Comparison of ENCODE assay signal across 8 mouse cellular contexts in the genomic region with DNA sequence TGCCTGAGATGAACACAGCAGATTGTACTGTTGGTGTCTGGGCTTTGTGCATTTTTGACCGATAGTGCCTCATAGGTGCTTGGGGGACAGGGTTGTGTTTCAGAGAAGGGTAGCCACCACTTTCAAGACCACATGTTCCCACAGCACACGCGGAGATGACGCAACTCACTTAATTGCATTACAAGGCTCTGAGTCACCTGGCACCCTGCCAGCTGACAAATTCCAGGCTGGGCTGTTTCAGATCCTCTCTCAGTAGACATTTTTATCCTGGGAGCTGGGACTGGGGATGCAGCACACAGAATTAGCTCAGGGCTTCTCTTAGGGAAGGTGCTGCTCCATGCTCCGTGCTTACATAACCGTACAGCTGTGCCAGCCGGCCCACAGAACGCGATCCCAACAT.
DNase-seq lines count a peak whose midpoint lies in the region; ATAC-seq and TF ChIP-seq lines count a peak whose summit lies in the region.

No protein-coding gene starts in this region.

- H3K4me2 ChIP-seq in hindbrain, embryonic 12.5 days (replicated peaks): no peak overlapping the region
- no peak overlapping the region for H3K4me2 ChIP-seq in hindbrain, embryonic 13.5 days
- H3K4me2 ChIP-seq in embryonic facial prominence, embryonic 14.5 days (ENCODE audit: low read depth, low read length): peak overlapping the region; percentile 29
- no peak overlapping the region for H3K4me2 ChIP-seq in kidney, embryonic 16.5 days (replicated peaks; ENCODE audit: low read depth, low read length)
- peak overlapping the region; percentile 31; the same call in 1 of the 2 replicates for H3K4me2 ChIP-seq in limb, embryonic 13.5 days (replicated peaks)

- no peak for TF ChIP-seq CTCF in olfactory bulb, adult 2 months (IDR thresholded peaks at IDR 0.05; ENCODE audit: insufficient read depth, low read depth, low read length)

- 74% methylated on average over 9 of the region's 9 CpGs for WGBS in hindbrain, embryonic 12.5 days
- WGBS in hindbrain, embryonic 13.5 days: 63% methylated on average over 9 of the region's 9 CpGs
- 19% methylated on average over 9 of the region's 9 CpGs for WGBS in embryonic facial prominence, embryonic 14.5 days
- 56% methylated on average over 9 of the region's 9 CpGs for WGBS in kidney, embryonic 16.5 days
- 34% methylated on average over 9 of the region's 9 CpGs for WGBS in limb, embryonic 13.5 days
- 8% methylated on average over 9 of the region's 9 CpGs for WGBS in olfactory bulb, adult 2 months

- H3K4me1 ChIP-seq in hindbrain, embryonic 12.5 days: no peaks in the 10 kb centered on the region
- peaks cover 12% of the 10 kb centered on the region for H3K4me1 ChIP-seq in hindbrain, embryonic 13.5 days (replicated peaks)
- 0 out of 2 replicates have a peak, but pooled peaks cover 10% of the 10 kb centered on the region for H3K4me1 ChIP-seq in embryonic facial prominence, embryonic 14.5 days (ENCODE audit: control insufficient read depth, insufficient read depth, low read length)
- H3K4me1 ChIP-seq in kidney, embryonic 16.5 days (ENCODE audit: insufficient read depth, low read length): no peaks in the 10 kb centered on the region
- peaks cover 16% of the 10 kb centered on the region for H3K4me1 ChIP-seq in limb, embryonic 13.5 days
- peaks cover 8% of the 10 kb centered on the region for H3K4me1 ChIP-seq in olfactory bulb, adult 2 months (ENCODE audit: control insufficient read depth, insufficient read depth, low read length)

- no peak for TF ChIP-seq POLR2A in olfactory bulb, adult 2 months (IDR thresholded peaks at IDR 0.05; ENCODE audit: insufficient read depth, low read depth, low read length)

- H3K36me3 ChIP-seq in hindbrain, embryonic 12.5 days: no peaks in the 10 kb centered on the region
- H3K36me3 ChIP-seq in hindbrain, embryonic 13.5 days: no peaks in the 10 kb centered on the region
- H3K36me3 ChIP-seq in embryonic facial prominence, embryonic 14.5 days (ENCODE audit: control insufficient read depth, insufficient read depth, low read length): no peaks in the 10 kb centered on the region
- no peaks in the 10 kb centered on the region for H3K36me3 ChIP-seq in kidney, embryonic 16.5 days (ENCODE audit: insufficient read depth, low read length)
- no peaks in the 10 kb centered on the region for H3K36me3 ChIP-seq in limb, embryonic 13.5 days

- no peak overlapping the region for H3K27ac ChIP-seq in hindbrain, embryonic 12.5 days
- H3K27ac ChIP-seq in hindbrain, embryonic 13.5 days: no peak overlapping the region
- no peak overlapping the region; the same call in 1 of the 2 replicates for H3K27ac ChIP-seq in embryonic facial prominence, embryonic 14.5 days (replicated peaks; ENCODE audit: low read depth, low read length)
- H3K27ac ChIP-seq in kidney, embryonic 16.5 days (ENCODE audit: low read length): no peak overlapping the region
- peak overlapping the region; percentile 58; the same call in 1 of the 2 replicates for H3K27ac ChIP-seq in limb, embryonic 13.5 days
- H3K27ac ChIP-seq in olfactory bulb, adult 2 months (ENCODE audit: insufficient read depth, low read depth, low read length): peak overlapping the region; percentile 71

- no peaks in the 10 kb centered on the region for H3K27me3 ChIP-seq in hindbrain, embryonic 12.5 days
- H3K27me3 ChIP-seq in hindbrain, embryonic 13.5 days: no peaks in the 10 kb centered on the region
- H3K27me3 ChIP-seq in embryonic facial prominence, embryonic 14.5 days (replicated peaks; ENCODE audit: control insufficient read depth, insufficient read depth, low read length): no peaks in the 10 kb centered on the region
- no peaks in the 10 kb centered on the region for H3K27me3 ChIP-seq in kidney, embryonic 16.5 days (ENCODE audit: insufficient read depth, low read length)
- H3K27me3 ChIP-seq in limb, embryonic 13.5 days: no peaks in the 10 kb centered on the region

- H3K9me3 ChIP-seq in hindbrain, embryonic 12.5 days (replicated peaks): no peaks in the 10 kb centered on the region; the same call in 1 of the 2 replicates
- 0 out of 2 replicates have a peak, but pooled peaks cover 2% of the 10 kb centered on the region for H3K9me3 ChIP-seq in hindbrain, embryonic 13.5 days
- no peaks in the 10 kb centered on the region for H3K9me3 ChIP-seq in embryonic facial prominence, embryonic 14.5 days (ENCODE audit: control insufficient read depth, low read length)
- 0 out of 2 replicates have a peak, but pooled peaks cover 5% of the 10 kb centered on the region for H3K9me3 ChIP-seq in kidney, embryonic 16.5 days (ENCODE audit: low read length)
- no peaks in the 10 kb centered on the region for H3K9me3 ChIP-seq in limb, embryonic 13.5 days

- no peak overlapping the region for H3K9ac ChIP-seq in hindbrain, embryonic 12.5 days
- H3K9ac ChIP-seq in hindbrain, embryonic 13.5 days: no peak overlapping the region
- H3K9ac ChIP-seq in embryonic facial prominence, embryonic 14.5 days (ENCODE audit: low read depth, low read length): no peak overlapping the region
- no peak overlapping the region for H3K9ac ChIP-seq in kidney, embryonic 16.5 days (replicated peaks; ENCODE audit: low read length)
- H3K9ac ChIP-seq in limb, embryonic 13.5 days: no peak overlapping the region

- no peak overlapping the region for H3K4me3 ChIP-seq in hindbrain, embryonic 12.5 days
- H3K4me3 ChIP-seq in hindbrain, embryonic 13.5 days: no peak overlapping the region
- H3K4me3 ChIP-seq in embryonic facial prominence, embryonic 14.5 days (ENCODE audit: low read depth, low read length): no peak overlapping the region
- no peak overlapping the region for H3K4me3 ChIP-seq in kidney, embryonic 16.5 days (ENCODE audit: low read length)
- H3K4me3 ChIP-seq in limb, embryonic 13.5 days: no peak overlapping the region
- H3K4me3 ChIP-seq in olfactory bulb, adult 2 months (ENCODE audit: insufficient read depth, low read depth, low read length): no peak overlapping the region

- peak; percentile 48; the same call in 1 of the 2 replicates for ATAC-seq in hindbrain, embryonic 12.5 days (ENCODE audit: low FRiP score)
- ATAC-seq in hindbrain, embryonic 13.5 days (ENCODE audit: low FRiP score): no peak
- ATAC-seq in embryonic facial prominence, embryonic 14.5 days (ENCODE audit: low read depth): peak; percentile 89
- ATAC-seq in kidney, embryonic 16.5 days (ENCODE audit: low FRiP score, low TSS enrichment): peak; percentile 87
- ATAC-seq in limb, embryonic 13.5 days (ENCODE audit: low FRiP score, low read depth): peak; percentile 88

- peak; percentile 95 for DNase-seq in embryonic facial prominence, embryonic 14.5 days (ENCODE audit: low spot score)
- peak; percentile 81 to 82 for DNase-seq in heart, adult 18-20 months
- peak; percentile 66 for DNase-seq in yolk sac, embryonic 10.5 days (ENCODE audit: low spot score)

Comparison
In these comparisons a context has a peak if more than half of its experiments do, and no peak if none do; other contexts are left out.
1. H3K27ac ChIP-seq: peak in limb, embryonic 13.5 days (single experiment) and olfactory bulb, adult 2 months (single experiment); none in hindbrain, embryonic 12.5 days (single experiment), hindbrain, embryonic 13.5 days (single experiment), embryonic facial prominence, embryonic 14.5 days (single experiment) and kidney, embryonic 16.5 days (single experiment).
2. H3K4me2 ChIP-seq: peak in embryonic facial prominence, embryonic 14.5 days (single experiment) and limb, embryonic 13.5 days (single experiment); none in hindbrain, embryonic 12.5 days (single experiment), hindbrain, embryonic 13.5 days (single experiment) and kidney, embryonic 16.5 days (single experiment).
3. Peak in every context shown above with its lines, with median percentiles within 50 percentile points of each other: DNase-seq.